Mouse (Mus musculus) neural tube, embryonic 12.5 days (tissue): ENCODE results near the gene Dtnb. TPM values are rescaled to one million over a fixed set of nuclear protein-coding genes. Genes with fewer than 3 reads are reported as not detected.

Source experiments
- ATAC-seq: fragments of 200-750 bp; cut with Nextera tagmentation; 2 replicates; pipeline ENCODE4 v1.8.0; 2017; ENCODE audit warnings: low read depth, mild to moderate bottlenecking, moderate TSS enrichment, moderate library complexity; ENCODE audit not compliant: low FRiP score
- H3K27ac ChIP-seq: fragments of 300-500 bp; sonication (generic); 2 replicates; pipeline ENCODE4 v1.5.1; 2016
- H3K27me3 ChIP-seq: fragments of 300-500 bp; sonication (generic); replicated peaks from 2 replicates; pipeline ENCODE4 v1.6.1; 2016; ENCODE audit warnings: mild to moderate bottlenecking
- H3K36me3 ChIP-seq: fragments of 300-500 bp; sonication (generic); 2 replicates; pipeline ENCODE4 v1.6.1; 2016; ENCODE audit warnings: mild to moderate bottlenecking
- H3K4me1 ChIP-seq: fragments of 300-500 bp; sonication (generic); 2 replicates; pipeline ENCODE4 v1.6.1; 2016
- H3K4me2 ChIP-seq: fragments of 300-500 bp; sonication (generic); replicated peaks from 2 replicates; pipeline ENCODE4 v1.6.1; 2016; ENCODE audit warnings: mild to moderate bottlenecking
- H3K4me3 ChIP-seq: fragments of 300-500 bp; sonication (generic); 2 replicates; pipeline ENCODE4 v1.5.1; 2016
- H3K9ac ChIP-seq: fragments of 300-500 bp; sonication (generic); 2 replicates; pipeline ENCODE4 v1.6.1; 2016; ENCODE audit warnings: mild to moderate bottlenecking
- H3K9me3 ChIP-seq: fragments of 300-500 bp; sonication (generic); 2 replicates; pipeline ENCODE4 v1.6.1; 2016; ENCODE audit warnings: mild to moderate bottlenecking
- WGBS: fragments of 180-500 bp; shearing (Covaris S2); methylation state at CpG from one replicate; pipeline ENCODE4 v1.1.7; 2016; 5-methylcytosine and 5-hydroxymethylcytosine counted together
- polyA plus RNA-seq: library from polyadenylated mRNA; unstranded; fragments of >200 nt; fragmentation: Nextera tagmentation; extraction: Ambion mirVana; gene quantifications from 2 replicates; pipeline ENCODE4 v1.2.1, GENCODE M21; 2016

Dtnb gene
- polyA plus RNA-seq, 1 experiment from 2014 or later, result 45.0 TPM

GRCm38 (mm10) chr12:3784729-3785128 is 212.5 kb downstream of the Dtnb start:
- WGBS, result 76% methylated on average over 4 of the region's 4 CpGs

GRCm38 (mm10) chr12:3787041-3787440 is 214.9 kb downstream of the Dtnb start:
- no peaks in the 10 kb centered on the region for H3K9me3 ChIP-seq
- no peak overlapping the region for H3K9ac ChIP-seq
- H3K27me3 ChIP-seq, result no peaks in the 10 kb centered on the region
- H3K4me3 ChIP-seq, result no peak overlapping the region
- no peak for ATAC-seq
- H3K27ac ChIP-seq, result no peak overlapping the region
- H3K36me3 ChIP-seq, result no peaks in the 10 kb centered on the region
- H3K4me1 ChIP-seq, result peaks cover 21% of the 10 kb centered on the region
- 60% methylated on average over 3 of the region's 3 CpGs for WGBS
- no peak overlapping the region for H3K4me2 ChIP-seq

More at GRCm38 (mm10) chr12:3784729-3785128, 212.5 kb downstream of the Dtnb start:
- Histone ChIP-seq H3K36me3 (no peaks in the 10 kb centered on the region), H3K9me3 (no peaks in the 10 kb centered on the region), H3K9ac (no peak overlapping the region), H3K4me3 (no peak overlapping the region), H3K4me2 (no peak overlapping the region), H3K27me3 (no peaks in the 10 kb centered on the region), H3K27ac (no peak overlapping the region), H3K4me1 (peaks cover 34% of the 10 kb centered on the region)
- ATAC-seq, result no peak

- Histone ChIP-seq H3K4me1 (peaks cover 21% of the 10 kb centered on the region), H3K9me3 (no peaks in the 10 kb centered on the region), H3K9ac (no peak overlapping the region), H3K4me3 (no peak overlapping the region), H3K27ac (no peak overlapping the region), H3K27me3 (no peaks in the 10 kb centered on the region), H3K4me2 (no peak overlapping the region), H3K36me3 (no peaks in the 10 kb centered on the region)
- ATAC-seq, result no peak
- WGBS, result 77% methylated on average over 1 of the region's 1 CpGs
Measured at GRCm38 (mm10) chr12:3787541-3787940, 215.4 kb downstream of the Dtnb start.

GRCm38 (mm10) chr12:3788421-3789051 is 216.4 kb downstream of the Dtnb start:
- no peak for ATAC-seq
- H3K4me2 ChIP-seq, result no peak overlapping the region
- no peak overlapping the region for H3K4me3 ChIP-seq
- no peaks in the 10 kb centered on the region for H3K27me3 ChIP-seq
- 66% methylated on average over 5 of the region's 5 CpGs for WGBS
- H3K27ac ChIP-seq, result no peak overlapping the region
- no peak overlapping the region for H3K9ac ChIP-seq
- H3K36me3 ChIP-seq, result no peaks in the 10 kb centered on the region
- H3K9me3 ChIP-seq, result no peaks in the 10 kb centered on the region
- H3K4me1 ChIP-seq, result peaks cover 13% of the 10 kb centered on the region

- Histone ChIP-seq H3K9ac (no peak overlapping the region), H3K27me3 (no peaks in the 10 kb centered on the region), H3K4me3 (no peak overlapping the region), H3K4me2 (no peak overlapping the region), H3K9me3 (no peaks in the 10 kb centered on the region), H3K36me3 (no peaks in the 10 kb centered on the region), H3K27ac (no peak overlapping the region), H3K4me1 (peaks cover 5% of the 10 kb centered on the region; the same call in 1 of the 2 replicates)
- ATAC-seq, result no peak
- 69% methylated on average over 5 of the region's 5 CpGs for WGBS
Measured at GRCm38 (mm10) chr12:3789626-3790185, 217.5 kb downstream of the Dtnb start.

- no peaks in the 10 kb centered on the region for H3K9me3 ChIP-seq
- no peak overlapping the region for H3K27ac ChIP-seq
- no peaks in the 10 kb centered on the region for H3K36me3 ChIP-seq
- H3K4me2 ChIP-seq, result peak overlapping the region; percentile 57
- H3K4me1 ChIP-seq, result 0 out of 2 replicates have a peak, but pooled peaks cover 3% of the 10 kb centered on the region
- H3K27me3 ChIP-seq, result 0 out of 2 replicates have a peak, but pooled peaks cover 2% of the 10 kb centered on the region
- H3K4me3 ChIP-seq, result no peak overlapping the region
- WGBS, result 66% methylated on average over 7 of the region's 7 CpGs
- no peak overlapping the region for H3K9ac ChIP-seq
- ATAC-seq, result no peak
Measured at GRCm38 (mm10) chr12:3791257-3791656, 219.1 kb downstream of the Dtnb start.

GRCm38 (mm10) chr12:3791732-3792131 is 219.6 kb downstream of the Dtnb start:
- peak overlapping the region; percentile 16; the same call in 1 of the 2 replicates for H3K4me3 ChIP-seq
- under 1% methylated on average over 22 of the region's 22 CpGs for WGBS
- 0 out of 2 replicates have a peak, but pooled peaks cover 2% of the 10 kb centered on the region for H3K27me3 ChIP-seq
- H3K9me3 ChIP-seq, result no peaks in the 10 kb centered on the region
- H3K4me2 ChIP-seq, result peak overlapping the region; percentile 57
- peak overlapping the region; percentile 38; the same call in 1 of the 2 replicates for H3K9ac ChIP-seq
- H3K27ac ChIP-seq, result no peak overlapping the region
- peak; percentile 93 for ATAC-seq
- H3K36me3 ChIP-seq, result no peaks in the 10 kb centered on the region
- 0 out of 2 replicates have a peak, but pooled peaks cover 3% of the 10 kb centered on the region for H3K4me1 ChIP-seq

GRCm38 (mm10) chr12:3792248-3792647 is 220.1 kb downstream of the Dtnb start:
- peak; percentile 43 for ATAC-seq
- peak overlapping the region; percentile 38; the same call in 1 of the 2 replicates for H3K9ac ChIP-seq
- peak overlapping the region; percentile 16; the same call in 1 of the 2 replicates for H3K4me3 ChIP-seq
- H3K4me1 ChIP-seq, result 0 out of 2 replicates have a peak, but pooled peaks cover 3% of the 10 kb centered on the region
- no peaks in the 10 kb centered on the region for H3K36me3 ChIP-seq
- H3K27ac ChIP-seq, result no peak overlapping the region
- 0 out of 2 replicates have a peak, but pooled peaks cover 2% of the 10 kb centered on the region for H3K27me3 ChIP-seq
- peak overlapping the region; percentile 57 for H3K4me2 ChIP-seq
- 20% methylated on average over 8 of the region's 8 CpGs for WGBS
- H3K9me3 ChIP-seq, result no peaks in the 10 kb centered on the region

GRCm38 (mm10) chr12:3795569-3795968 is 223.4 kb downstream of the Dtnb start:
- Histone ChIP-seq H3K4me2 (no peak overlapping the region), H3K9ac (no peak overlapping the region), H3K36me3 (no peaks in the 10 kb centered on the region), H3K9me3 (no peaks in the 10 kb centered on the region), H3K4me3 (no peak overlapping the region), H3K4me1 (0 out of 2 replicates have a peak, but pooled peaks cover 3% of the 10 kb centered on the region), H3K27me3 (0 out of 2 replicates have a peak, but pooled peaks cover 2% of the 10 kb centered on the region), H3K27ac (no peak overlapping the region)
- WGBS, result 39% methylated on average over 4 of the region's 4 CpGs
- no peak for ATAC-seq

- Histone ChIP-seq H3K4me1 (no peaks in the 10 kb centered on the region), H3K36me3 (no peaks in the 10 kb centered on the region), H3K27ac (no peak overlapping the region), H3K9me3 (no peaks in the 10 kb centered on the region), H3K4me3 (no peak overlapping the region), H3K9ac (no peak overlapping the region), H3K27me3 (0 out of 2 replicates have a peak, but pooled peaks cover 2% of the 10 kb centered on the region), H3K4me2 (no peak overlapping the region)
- WGBS, result 89% methylated on average over 1 of the region's 1 CpGs
- ATAC-seq, result no peak
Measured at GRCm38 (mm10) chr12:3799551-3799950, 227.4 kb downstream of the Dtnb start.

- Histone ChIP-seq H3K4me3 (peak within 1 kb of the TSS; percentile 79), H3K36me3 (no peaks in the 10 kb centered on the region), H3K27ac (peak within 1 kb of the TSS; percentile 75), H3K4me1 (peaks cover 34% of the 10 kb centered on the region), H3K9me3 (no peaks in the 10 kb centered on the region), H3K9ac (peak within 1 kb of the TSS; percentile 89), H3K4me2 (peak within 1 kb of the TSS; percentile 88), H3K27me3 (no peaks in the 10 kb centered on the region)
- WGBS, result 17% methylated on average over 4 of the region's 4 CpGs
- peak; percentile 14 for ATAC-seq
Measured at GRCm38 (mm10) chr12:3805852-3806251, 233.7 kb downstream of the Dtnb start, which contains the start of gene Dnmt3a. Gene Dnmt3a (plus strand): TSS chr12:3806007.

- H3K27me3 ChIP-seq, result no peaks in the 10 kb centered on the region
- peak overlapping the region; percentile 89 for H3K9ac ChIP-seq
- peak overlapping the region; percentile 79 for H3K4me3 ChIP-seq
- H3K36me3 ChIP-seq, result no peaks in the 10 kb centered on the region
- H3K27ac ChIP-seq, result peak overlapping the region; percentile 75
- H3K4me1 ChIP-seq, result peaks cover 37% of the 10 kb centered on the region
- ATAC-seq, result peak; percentile 84
- WGBS, result 1% methylated on average over 36 of the region's 41 CpGs
- no peaks in the 10 kb centered on the region for H3K9me3 ChIP-seq
- peak overlapping the region; percentile 88 for H3K4me2 ChIP-seq
Measured at GRCm38 (mm10) chr12:3806271-3806684, 234.1 kb downstream of the Dtnb start.
